Mouse (Mus musculus) myocyte (in vitro differentiated cells): Measurements from ENCODE around the gene Atp11b.

Experiments
- MAX ChIP-seq: IDR thresholded peaks from one replicate; pipeline ENCODE4 v1.6.1; 2011; ENCODE audit warnings: low read depth, mild to moderate bottlenecking, control low read depth
- POLR2A ChIP-seq: IDR thresholded peaks from one replicate; pipeline ENCODE4 v1.6.1; 2011; ENCODE audit warnings: low read depth, mild to moderate bottlenecking, control low read depth, moderate library complexity; ENCODE audit not compliant: insufficient read length

DNA sequence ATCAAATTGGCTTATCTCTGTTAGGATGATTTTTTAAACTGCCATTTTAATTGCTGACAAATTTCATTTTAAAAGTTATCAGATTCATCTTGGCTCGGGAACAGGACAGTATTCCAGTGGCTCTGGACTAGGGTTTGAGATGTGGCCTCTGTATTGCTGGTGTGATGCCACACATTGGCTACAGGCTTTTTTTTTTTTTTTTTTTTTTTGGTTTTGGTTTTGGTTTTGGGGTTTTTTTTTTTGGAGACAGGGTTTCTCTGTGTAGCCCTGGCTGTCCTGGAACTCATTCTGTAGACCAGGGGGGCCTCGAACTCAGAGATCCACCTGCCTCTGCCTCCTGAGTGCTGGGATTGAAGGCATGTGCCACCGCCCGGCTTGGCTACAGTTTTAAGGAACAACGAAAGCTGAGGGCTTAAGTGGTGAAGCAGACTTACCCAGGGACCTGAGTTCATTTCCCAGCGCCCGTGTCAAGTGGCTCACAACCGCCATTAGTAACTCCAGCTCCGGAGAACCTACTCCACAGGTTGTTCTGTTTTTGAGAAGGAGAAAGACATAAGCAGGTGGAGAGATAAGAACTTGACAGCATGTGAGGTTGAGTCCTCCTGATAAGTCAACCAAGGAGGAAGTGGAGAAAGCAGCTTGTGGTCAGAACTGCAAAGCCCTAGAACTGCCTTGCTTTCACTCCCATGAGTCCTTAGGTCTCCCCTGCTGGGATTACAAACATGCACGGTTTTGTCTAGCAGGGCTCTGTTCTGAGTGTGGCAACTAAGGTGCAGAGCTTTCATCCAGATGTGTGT lies 21.7 kb upstream of the Atp11b start:
- no peak for TF ChIP-seq POLR2A
- no peak for TF ChIP-seq MAX
